Mouse (Mus musculus) hindbrain, embryonic 10.5 days (tissue): ENCODE data around the gene 4930579F01Rik. TPM values are rescaled to one million over a fixed set of nuclear protein-coding genes. Genes with fewer than 3 reads are reported as not detected.

Experiments used
- DNase-seq: peaks from one replicate; pipeline ENCODE4 v3.0.0-alpha.2; 2017; ENCODE audit warnings: low spot score
- H3K27ac ChIP-seq: fragments of 300-500 bp; sonication (generic); 2 replicates; pipeline ENCODE4 v1.5.1; 2016; ENCODE audit warnings: mild to moderate bottlenecking, moderate library complexity
- H3K27me3 ChIP-seq: fragments of 300-500 bp; sonication (generic); 2 replicates; pipeline ENCODE4 v1.6.1; 2016; ENCODE audit warnings: mild to moderate bottlenecking; ENCODE audit not compliant: poor library complexity, insufficient read depth, severe bottlenecking
- H3K36me3 ChIP-seq: fragments of 300-500 bp; sonication (generic); 2 replicates; pipeline ENCODE4 v1.6.1; 2016; ENCODE audit warnings: mild to moderate bottlenecking, moderate library complexity
- H3K4me1 ChIP-seq: fragments of 300-500 bp; sonication (generic); replicated peaks from 2 replicates; pipeline ENCODE4 v1.6.1; 2016; ENCODE audit warnings: mild to moderate bottlenecking
- H3K4me3 ChIP-seq: fragments of 300-500 bp; sonication (generic); 2 replicates; pipeline ENCODE4 v1.5.1; 2016; ENCODE audit warnings: mild to moderate bottlenecking, moderate library complexity
- H3K9me3 ChIP-seq: fragments of 300-500 bp; sonication (generic); 2 replicates; pipeline ENCODE4 v1.6.1; 2016; ENCODE audit warnings: mild to moderate bottlenecking, moderate library complexity
- WGBS: fragments of 180-500 bp; shearing (Covaris S2); methylation state at CpG from one replicate; pipeline ENCODE4 v1.1.7; 2016; 5-methylcytosine and 5-hydroxymethylcytosine counted together
- polyA plus RNA-seq: library from polyadenylated mRNA; unstranded; fragments of >200 nt; fragmentation: Nextera tagmentation; extraction: Ambion mirVana; gene quantifications from 2 replicates; pipeline ENCODE4 v1.2.1, GENCODE M21; 2016

4930579F01Rik gene
- not detected in 2 replicates for polyA plus RNA-seq

DNA sequence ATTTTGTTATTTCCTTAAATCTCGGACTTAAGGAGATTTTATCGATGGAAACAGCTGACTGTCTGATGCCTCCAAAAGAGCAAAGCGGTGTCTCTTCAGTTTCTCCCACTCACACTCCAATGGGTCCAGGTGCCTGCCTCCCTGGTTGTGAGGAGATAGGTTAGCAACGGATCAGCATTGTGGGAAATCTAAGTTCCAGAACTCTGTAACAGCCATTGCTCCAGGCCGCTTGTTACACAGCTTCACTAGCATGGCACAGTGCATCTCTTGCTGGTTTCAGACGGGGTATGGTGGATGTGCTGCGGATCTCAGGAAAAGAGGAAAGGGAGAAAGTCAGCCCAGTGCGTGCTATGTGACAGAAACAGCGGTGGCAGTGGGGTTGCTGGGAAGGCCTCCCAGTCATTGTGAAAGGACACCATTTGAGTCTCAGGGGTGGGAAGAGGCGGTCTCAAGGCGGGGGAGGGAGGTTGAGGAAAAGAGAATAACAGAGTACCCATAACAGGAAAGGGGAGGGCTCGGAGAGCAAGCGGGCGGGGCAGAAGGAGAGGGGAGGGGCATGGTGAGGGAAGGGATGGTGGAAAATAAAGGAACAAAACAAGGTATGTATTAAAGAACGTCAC, at the start of gene 4930579F01Rik:
4930579F01Rik (minus strand) TSS at position 143 of the 620 bp plus-strand sequence.
- no peaks in the 10 kb centered on the region for H3K36me3 ChIP-seq
- H3K9me3 ChIP-seq: no peaks in the 10 kb centered on the region
- no peak for DNase-seq
- H3K4me1 ChIP-seq: no peaks in the 10 kb centered on the region
- no peak within 1 kb of the TSS for H3K4me3 ChIP-seq
- no peak within 1 kb of the TSS for H3K27ac ChIP-seq
- H3K27me3 ChIP-seq: no peaks in the 10 kb centered on the region
- 85% methylated on average over 15 of the region's 15 CpGs for WGBS

DNA sequence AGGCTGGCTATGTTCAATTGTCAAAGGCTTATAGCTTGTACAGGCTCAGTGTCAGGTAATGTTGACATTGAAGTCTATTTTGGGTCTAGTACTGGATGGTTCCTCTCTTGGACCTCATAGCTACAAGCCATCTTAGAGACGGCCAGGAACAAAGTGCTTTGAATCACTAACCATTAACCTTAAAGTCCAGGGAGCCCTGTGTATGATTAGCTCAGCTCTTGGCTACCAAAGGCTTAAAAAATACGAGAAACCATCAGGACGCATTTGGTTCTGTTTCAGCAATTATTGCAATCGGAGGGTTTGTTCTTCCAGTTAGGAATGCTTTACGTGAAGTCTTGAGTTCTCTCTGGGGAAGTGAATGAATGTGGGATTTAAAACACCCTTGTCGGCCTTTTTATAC, 49.3 kb upstream of the 4930579F01Rik start:
- Histone ChIP-seq H3K27ac (no peak overlapping the region), H3K4me1 (0 out of 2 replicates have a peak, but pooled peaks cover 4% of the 10 kb centered on the region), H3K4me3 (no peak overlapping the region), H3K9me3 (no peaks in the 10 kb centered on the region), H3K27me3 (no peaks in the 10 kb centered on the region), H3K36me3 (no peaks in the 10 kb centered on the region)
- WGBS: 91% methylated on average over 6 of the region's 6 CpGs
- no peak for DNase-seq

DNA sequence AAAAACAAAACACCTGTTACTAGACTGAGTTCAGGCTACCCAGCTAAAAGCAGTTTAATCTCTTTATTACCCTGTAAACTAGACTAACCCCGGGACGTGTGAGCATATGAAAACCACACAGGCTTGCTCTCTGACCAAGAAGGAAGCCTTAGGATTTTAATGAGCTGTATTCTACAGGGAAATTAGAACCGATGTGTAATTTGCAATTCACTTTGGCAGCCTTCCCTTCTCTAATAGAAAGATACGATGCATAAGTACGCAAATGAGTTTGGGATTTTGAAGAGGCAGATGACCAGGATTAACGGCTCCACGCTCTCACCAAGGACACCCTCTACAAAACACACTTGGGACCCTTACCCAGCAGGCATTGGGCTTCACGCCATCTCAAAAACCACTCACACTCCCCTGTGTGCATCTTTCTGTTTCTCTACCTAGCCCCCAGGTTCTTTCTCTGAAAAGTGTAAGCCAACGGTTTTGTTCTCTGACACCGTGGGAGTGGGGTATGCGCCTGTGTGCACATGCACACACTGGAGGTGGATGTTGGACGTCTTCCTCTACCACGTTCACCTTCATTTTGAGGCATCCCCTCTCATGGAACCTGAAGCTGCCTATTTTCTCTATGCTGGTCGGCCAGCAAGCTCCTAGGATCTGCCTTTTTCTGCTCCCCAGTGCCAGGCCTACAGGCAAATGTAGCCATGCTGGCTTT, 48.5 kb upstream of the 4930579F01Rik start:
- Histone ChIP-seq H3K9me3 (no peaks in the 10 kb centered on the region), H3K36me3 (no peaks in the 10 kb centered on the region), H3K27ac (no peak overlapping the region), H3K4me1 (0 out of 2 replicates have a peak, but pooled peaks cover 4% of the 10 kb centered on the region), H3K4me3 (no peak overlapping the region), H3K27me3 (no peaks in the 10 kb centered on the region)
- WGBS: 87% methylated on average over 14 of the region's 14 CpGs
- no peak for DNase-seq

DNA sequence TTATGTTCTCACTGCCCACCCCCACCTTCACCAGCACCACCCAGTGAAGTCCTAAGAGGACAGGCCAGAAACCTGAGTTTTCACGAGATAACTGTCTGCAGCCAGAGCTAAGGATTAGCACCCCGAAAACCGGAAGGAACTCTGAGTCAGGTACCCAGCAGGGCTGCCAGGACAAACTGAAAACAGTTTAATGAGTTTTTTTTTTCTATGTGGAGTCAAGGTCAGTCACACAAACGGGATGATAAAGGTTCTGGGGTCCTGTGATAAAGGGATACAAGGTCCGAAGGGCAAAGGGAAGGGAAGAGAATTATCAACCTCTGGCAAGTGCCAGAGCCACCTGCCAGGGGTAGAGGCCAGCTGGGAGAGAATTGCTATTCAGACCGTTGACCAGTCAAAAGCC, 47.7 kb upstream of the 4930579F01Rik start:
- H3K27me3 ChIP-seq: no peaks in the 10 kb centered on the region
- WGBS: 76% methylated on average over 6 of the region's 6 CpGs
- no peaks in the 10 kb centered on the region for H3K9me3 ChIP-seq
- H3K27ac ChIP-seq: no peak overlapping the region
- 0 out of 2 replicates have a peak, but pooled peaks cover 4% of the 10 kb centered on the region for H3K4me1 ChIP-seq
- H3K36me3 ChIP-seq: no peaks in the 10 kb centered on the region
- DNase-seq: no peak
- no peak overlapping the region for H3K4me3 ChIP-seq

DNA sequence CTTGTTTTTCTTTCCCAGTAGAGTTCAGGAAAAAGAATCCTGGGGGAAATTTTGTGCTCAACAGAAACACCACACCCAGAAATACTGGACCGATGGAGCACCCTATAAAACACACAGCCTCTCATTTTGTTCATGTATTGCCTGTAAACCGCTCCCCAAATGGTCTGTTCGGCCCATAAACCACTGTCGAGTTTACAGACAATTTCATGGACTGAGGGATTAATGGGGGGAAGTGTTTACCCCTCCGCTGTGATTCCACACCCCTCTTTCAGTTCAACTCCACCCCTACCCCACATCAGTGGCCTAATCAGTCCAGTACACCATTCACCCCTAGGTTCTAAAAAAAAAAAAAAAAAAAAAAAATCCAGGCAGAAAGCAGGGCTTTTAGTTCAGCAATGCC, 47.3 kb upstream of the 4930579F01Rik start:
- no peak for DNase-seq
- no peaks in the 10 kb centered on the region for H3K9me3 ChIP-seq
- H3K4me1 ChIP-seq: 0 out of 2 replicates have a peak, but pooled peaks cover 4% of the 10 kb centered on the region
- H3K27me3 ChIP-seq: no peaks in the 10 kb centered on the region
- 91% methylated on average over 5 of the region's 5 CpGs for WGBS
- no peak overlapping the region for H3K4me3 ChIP-seq
- H3K27ac ChIP-seq: no peak overlapping the region
- H3K36me3 ChIP-seq: no peaks in the 10 kb centered on the region

DNA sequence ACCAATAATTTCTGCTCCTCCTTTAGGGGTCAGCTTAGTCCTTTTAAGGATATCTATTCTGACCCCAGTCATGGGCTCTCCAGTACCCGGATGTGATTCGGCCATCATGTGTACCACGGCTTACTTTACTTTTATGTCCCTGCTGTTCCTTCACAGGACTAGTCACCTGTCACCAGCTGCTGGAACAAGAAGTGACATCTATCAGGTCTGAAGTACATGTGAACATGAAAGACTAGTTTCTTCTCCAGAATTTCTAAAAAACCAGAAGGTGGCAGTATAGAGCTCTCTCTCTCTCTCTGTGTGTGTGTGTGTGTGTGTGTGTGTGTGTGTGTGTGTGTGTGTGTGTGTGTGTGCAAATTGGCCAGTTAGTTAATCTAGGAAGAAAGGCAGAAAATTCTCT, 46.8 kb upstream of the 4930579F01Rik start:
- H3K4me1 ChIP-seq: 0 out of 2 replicates have a peak, but pooled peaks cover 4% of the 10 kb centered on the region
- WGBS: 93% methylated on average over 3 of the region's 3 CpGs
- DNase-seq: no peak

DNA sequence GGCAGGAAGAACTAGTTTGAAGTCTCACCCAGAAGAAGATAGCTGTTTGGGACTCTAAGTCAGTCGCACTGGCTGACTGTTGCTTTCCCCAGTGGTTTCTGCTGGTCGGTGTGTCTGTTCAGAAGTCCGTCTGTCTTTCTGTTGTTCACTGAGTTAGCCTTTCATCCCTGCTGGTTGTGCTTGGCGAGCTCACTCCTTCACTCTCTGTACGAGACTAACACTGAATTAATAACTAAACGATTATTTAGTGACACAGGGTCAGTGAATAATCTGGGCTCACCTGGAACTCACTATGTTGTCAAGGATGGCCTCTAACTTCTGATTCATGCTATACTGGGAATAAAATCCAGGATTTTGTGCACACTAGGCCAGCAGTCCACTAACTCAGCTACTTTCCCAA, 45.8 kb upstream of the 4930579F01Rik start:
- DNase-seq: no peak
- 90% methylated on average over 6 of the region's 6 CpGs for WGBS
- no peaks in the 10 kb centered on the region for H3K9me3 ChIP-seq

More for the DNA sequence above, 46.8 kb upstream of the 4930579F01Rik start:
- no peaks in the 10 kb centered on the region for H3K27me3 ChIP-seq
- H3K27ac ChIP-seq: no peak overlapping the region
- no peaks in the 10 kb centered on the region for H3K36me3 ChIP-seq
- H3K9me3 ChIP-seq: no peaks in the 10 kb centered on the region
- no peak overlapping the region for H3K4me3 ChIP-seq

DNA sequence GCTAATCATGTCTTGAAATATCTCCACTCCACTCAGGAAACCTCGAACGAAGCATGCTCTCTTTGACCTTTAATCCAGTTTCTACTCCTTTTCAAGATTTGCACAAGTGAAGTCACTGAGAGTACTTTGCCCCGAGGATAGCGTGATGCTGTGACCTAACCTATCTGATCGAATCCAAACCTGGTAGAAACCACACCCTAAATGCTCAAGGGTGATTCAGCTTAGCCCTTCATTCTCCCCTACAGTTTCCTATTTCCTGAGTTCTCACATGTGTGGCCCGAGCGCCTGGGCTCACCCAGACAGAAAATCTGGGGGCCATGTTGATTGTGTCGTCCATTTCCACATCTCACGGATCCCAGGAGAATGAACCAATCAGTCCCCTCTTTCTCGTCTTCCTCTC, 44.4 kb upstream of the 4930579F01Rik start:
- Histone ChIP-seq H3K4me1 (no peaks in the 10 kb centered on the region), H3K4me3 (no peak overlapping the region), H3K27me3 (no peaks in the 10 kb centered on the region), H3K9me3 (no peaks in the 10 kb centered on the region), H3K36me3 (no peaks in the 10 kb centered on the region), H3K27ac (no peak overlapping the region)
- WGBS: 91% methylated on average over 10 of the region's 10 CpGs
- no peak for DNase-seq

More for the DNA sequence above, 45.8 kb upstream of the 4930579F01Rik start:
- no peaks in the 10 kb centered on the region for H3K36me3 ChIP-seq
- no peak overlapping the region for H3K4me3 ChIP-seq
- H3K27ac ChIP-seq: no peak overlapping the region
- H3K4me1 ChIP-seq: 0 out of 2 replicates have a peak, but pooled peaks cover 2% of the 10 kb centered on the region
- H3K27me3 ChIP-seq: no peaks in the 10 kb centered on the region

DNA sequence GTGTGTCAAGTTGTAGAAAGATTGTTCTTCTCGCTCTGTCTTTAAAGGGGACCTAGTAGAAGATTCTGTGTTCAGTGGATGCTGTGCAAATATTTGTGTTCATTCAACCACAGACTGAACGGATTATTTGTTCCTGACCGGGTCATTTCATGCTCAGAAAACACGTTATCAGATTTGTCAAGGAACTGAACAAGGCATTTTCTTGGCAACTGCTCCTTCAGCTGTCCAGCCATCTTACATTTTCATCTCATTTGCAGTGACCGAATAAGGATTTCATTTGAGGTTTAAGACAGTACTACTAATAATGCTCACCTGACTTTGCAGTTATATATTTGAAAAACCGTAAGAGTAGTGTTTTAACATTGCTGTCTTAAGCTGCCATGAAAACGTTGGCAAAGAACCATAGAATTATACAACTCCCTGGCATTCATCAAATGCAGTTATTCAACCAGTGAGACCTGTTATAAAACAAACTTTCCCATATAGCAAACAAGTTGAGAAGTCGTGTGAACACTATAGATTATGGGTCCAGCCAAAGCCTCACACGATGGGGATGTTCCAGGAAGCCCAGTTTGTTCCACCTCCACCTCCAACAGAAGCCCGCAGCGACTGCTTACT, 43.0 kb upstream of the 4930579F01Rik start:
- no peak for DNase-seq
- H3K9me3 ChIP-seq: no peaks in the 10 kb centered on the region
- H3K4me3 ChIP-seq: no peak overlapping the region
- no peak overlapping the region for H3K27ac ChIP-seq
- WGBS: 86% methylated on average over 11 of the region's 11 CpGs
- no peaks in the 10 kb centered on the region for H3K4me1 ChIP-seq
- no peaks in the 10 kb centered on the region for H3K27me3 ChIP-seq
- no peaks in the 10 kb centered on the region for H3K36me3 ChIP-seq

DNA sequence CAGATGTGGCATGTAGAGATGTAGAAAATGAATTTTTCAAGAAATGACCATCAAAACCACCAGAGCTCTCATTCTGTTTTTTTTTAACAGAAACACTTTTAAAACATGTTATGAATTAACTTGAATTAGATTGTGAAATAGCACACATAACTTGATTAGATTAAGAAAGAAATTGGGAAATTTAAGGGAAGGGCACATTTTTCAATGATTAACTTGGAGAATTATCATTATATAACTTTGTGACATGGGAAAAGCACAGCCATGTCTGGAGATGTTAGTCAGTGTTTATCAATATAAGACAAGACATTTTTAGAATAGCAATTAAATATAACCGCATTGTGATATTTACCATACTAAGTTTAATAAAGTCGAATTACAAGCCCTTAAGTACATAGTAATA, 37.9 kb upstream of the 4930579F01Rik start:
- no peaks in the 10 kb centered on the region for H3K27me3 ChIP-seq
- 86% methylated on average over 2 of the region's 2 CpGs for WGBS
- H3K9me3 ChIP-seq: no peaks in the 10 kb centered on the region
- H3K4me3 ChIP-seq: no peak overlapping the region
- no peak overlapping the region for H3K27ac ChIP-seq
- H3K4me1 ChIP-seq: no peaks in the 10 kb centered on the region
- H3K36me3 ChIP-seq: no peaks in the 10 kb centered on the region
- no peak for DNase-seq

DNA sequence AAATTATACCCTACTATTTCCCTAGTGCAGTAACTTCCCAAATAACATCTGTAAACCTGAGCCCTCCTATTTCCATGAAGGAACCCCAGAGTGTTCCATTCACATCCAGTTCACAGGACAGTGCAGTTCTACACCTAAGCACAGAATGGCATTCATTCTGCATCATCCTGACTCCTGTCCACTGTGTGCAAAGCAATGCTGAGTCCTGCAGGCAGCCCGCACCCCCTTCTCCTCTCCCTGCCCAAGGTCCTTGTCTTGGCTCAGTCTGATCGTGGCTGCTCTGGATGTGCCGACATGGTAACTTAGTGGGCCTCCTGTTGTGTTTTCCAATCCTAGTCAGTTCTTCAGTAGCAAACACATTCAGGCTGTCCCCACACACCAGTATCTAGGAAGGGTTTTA, 36.6 kb upstream of the 4930579F01Rik start:
- H3K4me1 ChIP-seq: peaks cover 10% of the 10 kb centered on the region
- DNase-seq: no peak
- no peaks in the 10 kb centered on the region for H3K36me3 ChIP-seq
- H3K27ac ChIP-seq: no peak overlapping the region
- WGBS: 82% methylated on average over 3 of the region's 3 CpGs
- no peaks in the 10 kb centered on the region for H3K9me3 ChIP-seq
- no peaks in the 10 kb centered on the region for H3K27me3 ChIP-seq
- H3K4me3 ChIP-seq: no peak overlapping the region

DNA sequence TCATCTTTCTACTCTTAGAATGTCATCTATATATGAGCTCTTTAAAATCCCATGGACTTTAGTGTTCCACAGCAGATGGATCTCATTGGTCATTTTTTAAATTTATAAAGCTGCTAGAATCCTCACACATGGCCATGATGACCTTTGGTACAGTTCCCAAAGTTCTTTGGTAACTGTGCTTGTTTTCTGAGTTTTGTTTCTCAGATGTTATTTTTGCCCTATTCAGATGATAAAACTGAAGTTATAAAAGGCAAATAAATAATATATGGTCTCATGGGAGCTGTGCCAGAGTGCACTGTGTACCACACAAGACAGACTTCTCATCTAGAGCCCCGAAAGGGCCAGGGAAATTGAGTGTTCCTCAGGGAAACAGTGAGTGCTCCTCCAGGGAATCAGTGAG, 35.8 kb upstream of the 4930579F01Rik start:
- Histone ChIP-seq H3K27me3 (no peaks in the 10 kb centered on the region), H3K4me3 (no peak overlapping the region), H3K4me1 (peaks cover 17% of the 10 kb centered on the region), H3K36me3 (no peaks in the 10 kb centered on the region), H3K9me3 (no peaks in the 10 kb centered on the region), H3K27ac (no peak overlapping the region)
- 88% methylated on average over 1 of the region's 1 CpGs for WGBS
- DNase-seq: no peak

DNA sequence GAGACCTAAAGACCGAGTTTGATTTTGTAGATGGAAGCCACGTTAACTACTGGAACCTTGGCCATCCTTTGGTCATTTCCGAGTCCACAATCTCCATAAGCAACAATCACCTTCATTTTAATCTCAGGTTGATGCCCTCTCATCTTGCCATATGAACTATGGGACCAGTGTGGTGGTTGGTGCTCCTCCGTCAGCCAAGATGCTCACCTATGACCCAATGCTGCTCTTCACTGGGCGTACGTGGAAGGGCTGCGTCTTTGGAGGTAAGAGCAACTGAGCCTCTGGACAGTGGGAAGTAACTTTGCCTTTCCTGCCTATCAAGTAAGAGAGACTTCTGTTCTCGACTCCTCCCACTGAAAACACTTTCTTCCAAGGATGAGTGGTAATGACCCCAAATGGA, 34.2 kb upstream of the 4930579F01Rik start:
- no peak overlapping the region for H3K27ac ChIP-seq

More for the DNA sequence above, 34.2 kb upstream of the 4930579F01Rik start:
- Histone ChIP-seq H3K27me3 (no peaks in the 10 kb centered on the region), H3K9me3 (no peaks in the 10 kb centered on the region), H3K4me3 (no peak overlapping the region), H3K4me1 (peaks cover 19% of the 10 kb centered on the region), H3K36me3 (no peaks in the 10 kb centered on the region)
- no peak for DNase-seq
- WGBS: 95% methylated on average over 8 of the region's 8 CpGs
